Mouse (Mus musculus) CH12.LX (cell line): ENCODE data around the gene Smc2. TPM values are rescaled to one million over a fixed set of nuclear protein-coding genes. Genes with fewer than 3 reads are reported as not detected.
"Not testable (repeated sequence)": the region's sequence is repeated elsewhere in the genome, so short reads cannot be mapped to it uniquely, and the experiment has no call there.

Experiments used
- DNase-seq: peaks from one replicate; pipeline ENCODE4 v3.0.0-alpha.2; 2013; ENCODE audit errors: extremely low read depth
- H3K27ac ChIP-seq: 2 replicates; pipeline ENCODE4 v1.5.1; 2012; ENCODE audit warnings: low read depth, mild to moderate bottlenecking, control low read depth, moderate library complexity; ENCODE audit not compliant: insufficient read depth
- H3K27me3 ChIP-seq: replicated peaks from 2 replicates; pipeline ENCODE3; 2012; ENCODE audit warnings: inconsistent platforms
- H3K36me3 ChIP-seq, 2 experiments: replicated peaks in 1 of 2; 2 replicates each; pipeline versions ENCODE3 to v1.6.1; 2012; ENCODE audit warnings: inconsistent platforms in 1 of 2, low read length in 1 of 2, mild to moderate bottlenecking in 1 of 2, mixed read lengths in 1 of 2, moderate library complexity in 1 of 2; ENCODE audit not compliant: control insufficient read depth in 1 of 2, insufficient read depth in 1 of 2
- H3K4me1 ChIP-seq, 2 experiments: 2 replicates each; pipeline ENCODE4 v1.6.1; 2012; ENCODE audit warnings: inconsistent platforms in 1 of 2, moderate library complexity in 1 of 2; ENCODE audit not compliant: insufficient read depth in 2 of 2, control insufficient read depth in 1 of 2
- H3K4me2 ChIP-seq: 2 replicates; pipeline ENCODE4 v1.6.1; 2012; ENCODE audit warnings: low read depth, mild to moderate bottlenecking, control low read depth; ENCODE audit not compliant: poor library complexity, insufficient read depth, severe bottlenecking
- H3K4me3 ChIP-seq, 3 experiments: fragments of 150-350 bp in 1 of 3; sonication (generic) in 1 of 3; replicated peaks in 1 of 3; 2 replicates each; pipeline versions ENCODE3 to v1.5.1; 2011 to 2012; ENCODE audit warnings: low read depth in 2 of 3, low read length in 2 of 3, mild to moderate bottlenecking in 2 of 3, moderate library complexity in 2 of 3, control low read depth in 1 of 3, improper control_type of control experiment in 1 of 3, inconsistent platforms in 1 of 3, mixed read lengths in 1 of 3; ENCODE audit not compliant: poor library complexity in 1 of 3
- H3K79me2 ChIP-seq: replicated peaks from 2 replicates; pipeline ENCODE4 v1.6.1; 2012; ENCODE audit warnings: mild to moderate bottlenecking, moderate library complexity; ENCODE audit not compliant: control insufficient read depth, poor library complexity, insufficient read depth, severe bottlenecking; ENCODE audit errors: extremely low read depth
- H3K9ac ChIP-seq: 2 replicates; pipeline ENCODE4 v1.6.1; 2012; ENCODE audit warnings: low read depth, mild to moderate bottlenecking, control low read depth, moderate library complexity; ENCODE audit not compliant: insufficient read depth
- H3K9me3 ChIP-seq: replicated peaks from 2 replicates; pipeline ENCODE3; 2012; ENCODE audit warnings: low read length, inconsistent platforms, mixed read lengths
- CHD1 ChIP-seq: IDR thresholded peaks from 2 replicates; pipeline ENCODE4 v1.6.1; 2012; ENCODE audit warnings: low read depth, low read length, improper control_type of control experiment, inconsistent platforms
- CHD2 ChIP-seq: IDR thresholded peaks from 2 replicates; pipeline ENCODE4 v1.6.1; 2011; ENCODE audit warnings: low read length, improper control_type of control experiment
- CTCF ChIP-seq, 2 experiments: IDR thresholded peaks in 1 of 2; conservative IDR thresholded peaks in 1 of 2; 2 replicates each; pipeline ENCODE4 v1.5.1; 2011 to 2012; ENCODE audit warnings: low read depth in 2 of 2, low read length in 2 of 2, improper control_type of control experiment in 1 of 2, inconsistent platforms in 1 of 2, mild to moderate bottlenecking in 1 of 2, moderate library complexity in 1 of 2
- ELF1 ChIP-seq: IDR thresholded peaks from 2 replicates; pipeline ENCODE4 v1.6.1; 2014; ENCODE audit warnings: low read depth, mild to moderate bottlenecking, inconsistent platforms, low read length, improper control_type of control experiment
- ETS1 ChIP-seq: conservative IDR thresholded peaks from 2 replicates; pipeline ENCODE4 v1.6.1; 2012; ENCODE audit warnings: low read depth, mild to moderate bottlenecking, inconsistent platforms, low read length, improper control_type of control experiment, moderate library complexity
- GABPA ChIP-seq: IDR thresholded peaks from 2 replicates; pipeline ENCODE4 v1.6.1; 2012; ENCODE audit warnings: low read depth, low read length, improper control_type of control experiment, inconsistent platforms; ENCODE audit not compliant: insufficient replicate concordance
- HCFC1 ChIP-seq: IDR thresholded peaks from 2 replicates; pipeline ENCODE4 v1.6.1; 2012; ENCODE audit warnings: low read depth, mild to moderate bottlenecking, inconsistent platforms, low read length, improper control_type of control experiment
- MAFK ChIP-seq: IDR thresholded peaks from 2 replicates; pipeline ENCODE4 v1.6.1; 2011; ENCODE audit warnings: low read length, improper control_type of control experiment; ENCODE audit not compliant: insufficient replicate concordance
- MAZ ChIP-seq: IDR thresholded peaks from 2 replicates; pipeline ENCODE4 v1.6.1; 2012; ENCODE audit warnings: low read depth, mild to moderate bottlenecking, inconsistent platforms, low read length, improper control_type of control experiment, moderate library complexity
- MEF2A ChIP-seq: IDR thresholded peaks from 2 replicates; pipeline ENCODE4 v1.6.1; 2014; ENCODE audit warnings: low read depth, mild to moderate bottlenecking, inconsistent platforms, low read length, improper control_type of control experiment, borderline replicate concordance
- MXI1 ChIP-seq: IDR thresholded peaks from 2 replicates; pipeline ENCODE4 v1.6.1; 2011; ENCODE audit warnings: mild to moderate bottlenecking, low read depth, low read length, improper control_type of control experiment
- NRF1 ChIP-seq: IDR thresholded peaks from 2 replicates; pipeline ENCODE4 v1.6.1; 2014; ENCODE audit warnings: low read depth, mild to moderate bottlenecking, inconsistent platforms, low read length, improper control_type of control experiment, moderate library complexity
- PAX5 ChIP-seq: IDR thresholded peaks from 2 replicates; pipeline ENCODE4 v1.6.1; 2012; ENCODE audit warnings: low read length, inconsistent platforms, mixed read lengths
- POLR2A ChIP-seq: IDR thresholded peaks from 2 replicates; pipeline ENCODE4 v1.6.1; 2011; ENCODE audit warnings: low read depth, mild to moderate bottlenecking, improper control_type of control experiment, low read length
- RAD21 ChIP-seq: IDR thresholded peaks from 2 replicates; pipeline ENCODE4 v1.6.1; 2011; ENCODE audit warnings: low read depth, mild to moderate bottlenecking, low read length, improper control_type of control experiment, moderate library complexity
- RCOR1 ChIP-seq: conservative IDR thresholded peaks from 2 replicates; pipeline ENCODE4 v1.6.1; 2012; ENCODE audit warnings: low read depth, mild to moderate bottlenecking, inconsistent platforms, low read length, improper control_type of control experiment
- SIN3A ChIP-seq: IDR thresholded peaks from 2 replicates; pipeline ENCODE4 v1.6.1; 2012; ENCODE audit warnings: low read length, improper control_type of control experiment, inconsistent platforms
- TCF12 ChIP-seq: IDR thresholded peaks from 2 replicates; pipeline ENCODE4 v1.6.1; 2014; ENCODE audit warnings: low read depth, mild to moderate bottlenecking, inconsistent platforms, low read length, improper control_type of control experiment
- UBTF ChIP-seq: IDR thresholded peaks from 2 replicates; pipeline ENCODE4 v1.6.1; 2012; ENCODE audit warnings: low read depth, mild to moderate bottlenecking, inconsistent platforms, low read length, improper control_type of control experiment, moderate library complexity
- USF2 ChIP-seq: conservative IDR thresholded peaks from 2 replicates; pipeline ENCODE4 v1.6.1; 2011; ENCODE audit warnings: low read depth, low read length, improper control_type of control experiment
- ZKSCAN1 ChIP-seq: IDR thresholded peaks from 2 replicates; pipeline ENCODE4 v1.6.1; 2012; ENCODE audit warnings: low read depth, inconsistent platforms, low read length, improper control_type of control experiment, borderline replicate concordance
- ZMIZ1 ChIP-seq: IDR thresholded peaks from 2 replicates; pipeline ENCODE4 v1.6.1; 2012; ENCODE audit warnings: low read depth, mild to moderate bottlenecking, inconsistent platforms, low read length, improper control_type of control experiment
- dilution Hi-C: fragments of 300-500 bp; cut with MboI; formaldehyde crosslinking; loops from 2 replicates; pipeline ENCODE4 v1.14.3; 2020; ENCODE audit warnings: low sequenced_read_pairs; ENCODE audit not compliant: extremely low pct_unique_long_range_greater_than_20kb, extremely low pct_ligation_motif_present
- in situ Hi-C: fragments of 300-500 bp; cut with MboI; formaldehyde crosslinking; loops from 3 replicates; pipeline ENCODE4 v1.14.3; 2019; ENCODE audit warnings: low sequenced_read_pairs, low pct_ligation_motif_present, low pct_unique_long_range_greater_than_20kb, mixed read lengths
- polyA plus RNA-seq: library from polyadenylated mRNA; unstranded; fragments of >175 nt; gene quantifications from 2 replicates; pipeline ENCODE4 v1.2.1, GENCODE M21; 2012; ENCODE audit warnings: low read depth; ENCODE audit not compliant: insufficient read length
- total RNA-seq, 2 experiments: library from RNA; depleted of rRNA; stranded (reverse); fragments of 300-350 nt in 1 of 2; fragments of >200 nt in 1 of 2; gene quantifications; 2 replicates each; pipeline ENCODE4 v1.2.3; 2012 to 2014

Gene Smc2
- total and polyA plus RNA-seq, 3 experiments = 60.3 to 79.7 (median 71.0) TPM

DNA sequence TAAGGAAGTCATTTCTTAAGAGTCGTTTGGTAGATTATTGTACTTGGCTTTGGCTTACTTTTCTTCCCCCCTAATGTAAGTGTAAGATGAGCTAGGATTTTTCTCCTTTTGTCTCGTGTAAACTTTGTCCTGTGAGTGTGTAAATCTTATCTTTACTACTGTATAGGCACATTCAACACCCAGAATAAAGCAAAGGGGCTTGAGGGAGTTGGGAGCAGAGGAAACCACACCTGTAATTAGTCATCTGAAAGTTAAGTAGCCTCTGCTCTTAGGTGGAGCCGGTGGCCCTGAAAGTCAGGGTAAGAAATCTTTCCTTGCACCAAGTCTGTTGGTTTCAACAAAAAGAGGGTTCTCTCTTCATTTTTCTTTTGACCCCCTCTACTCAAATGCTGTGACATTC, 34.4 kb downstream of the Smc2 start:
- H3K4me1 ChIP-seq = no peaks in the 10 kb centered on the region
- peaks cover 42 to 85% of the 10 kb centered on the region in 2 experiments for H3K36me3 ChIP-seq
- no peak for DNase-seq
- H3K79me2 ChIP-seq = no peaks in the 10 kb centered on the region
- in situ Hi-C loops = no loop called here
- no peak overlapping the region for H3K4me2 ChIP-seq
- dilution Hi-C loops = no loop called here
- no peak for TF ChIP-seq ZKSCAN1
- no peak for TF ChIP-seq RCOR1
- TF ChIP-seq HCFC1 = no peak
- no peak for TF ChIP-seq ETS1
- no peak for TF ChIP-seq RAD21
- TF ChIP-seq MXI1 = no peak
- no peak for TF ChIP-seq TCF12
- no peak for TF ChIP-seq ELF1
- TF ChIP-seq POLR2A = no peak
- no peak for TF ChIP-seq CHD2
- no peak for TF ChIP-seq MEF2A
- no peak for TF ChIP-seq PAX5
- TF ChIP-seq GABPA = no peak
- no peak for TF ChIP-seq SIN3A
- no peak for TF ChIP-seq MAFK
- TF ChIP-seq UBTF = no peak
- TF ChIP-seq USF2 = no peak
- no peak for TF ChIP-seq ZMIZ1
- TF ChIP-seq CHD1 = no peak
- H3K9ac ChIP-seq = no peak overlapping the region
- no peak overlapping the region for H3K4me3 ChIP-seq
- H3K27ac ChIP-seq = no peak overlapping the region
- H3K27me3 ChIP-seq = no peaks in the 10 kb centered on the region
- H3K9me3 ChIP-seq = no peaks in the 10 kb centered on the region

DNA sequence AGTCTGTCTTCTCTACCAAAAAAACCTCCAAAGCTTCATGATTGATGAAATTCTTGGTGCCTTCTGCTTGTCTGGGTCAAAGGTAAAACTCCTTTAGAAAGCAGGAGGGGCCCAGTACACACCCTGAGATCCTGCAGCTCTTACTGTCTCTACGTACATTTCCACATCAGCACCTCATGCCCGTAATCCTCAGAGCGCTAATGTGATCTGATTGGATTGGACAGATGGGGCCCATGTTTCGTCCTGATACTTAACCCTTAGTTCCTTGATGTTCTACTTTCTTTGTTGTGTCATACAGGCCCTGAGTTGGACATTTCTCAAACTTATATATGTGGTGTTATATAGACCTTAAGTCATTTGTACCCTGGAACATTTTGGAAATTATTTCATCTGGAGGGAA, 48.4 kb downstream of the Smc2 start:
- dilution Hi-C loops = no loop called here
- in situ Hi-C loops = no loop called here
- no peak for TF ChIP-seq TCF12
- TF ChIP-seq MAFK = no peak
- TF ChIP-seq MAZ = no peak
- no peak for TF ChIP-seq ZKSCAN1
- TF ChIP-seq CTCF (conservative IDR thresholded peaks at IDR 0.05 in 1 of 2, IDR thresholded peaks at IDR 0.05 in 1 of 2; ENCODE audit: low read depth in 2 of 2, low read length in 2 of 2) = no peak
- no peak for TF ChIP-seq HCFC1
- TF ChIP-seq NRF1 = no peak
- no peak for DNase-seq
- Histone ChIP-seq H3K27ac (no peak overlapping the region), H3K9me3 (no peaks in the 10 kb centered on the region), H3K36me3 (peaks cover 17 to 50% of the 10 kb centered on the region in 2 experiments), H3K4me2 (no peak overlapping the region), H3K79me2 (no peaks in the 10 kb centered on the region; the same call in 1 of the 2 replicates), H3K4me1 (no peaks in the 10 kb centered on the region), H3K4me3 (no peak overlapping the region), H3K27me3 (no peaks in the 10 kb centered on the region), H3K9ac (no peak overlapping the region)

DNA sequence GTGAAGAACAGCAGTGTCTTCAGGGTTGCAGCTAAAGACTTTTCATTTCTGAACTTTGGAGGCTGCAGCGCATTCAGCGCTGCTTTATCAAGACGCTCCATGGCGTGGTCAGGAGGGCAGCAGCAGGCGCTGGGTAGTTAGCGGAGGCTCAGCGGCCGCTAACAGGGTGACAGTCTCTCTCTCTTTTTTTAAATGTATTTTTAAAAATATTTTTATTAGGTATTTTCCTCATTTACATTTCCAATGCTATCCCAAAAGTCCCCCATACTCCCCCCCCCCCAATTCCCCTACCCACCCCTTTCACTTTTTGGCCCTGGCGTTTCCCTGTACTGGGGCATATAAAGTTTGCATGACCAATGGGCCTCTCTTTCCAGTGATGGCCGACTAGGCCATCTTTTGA, 58.1 kb downstream of the Smc2 start, which contains the start of gene Vma21-ps:
TSS of gene Vma21-ps (minus strand) at position 101 of the 400 bp plus-strand sequence.
- H3K4me2 ChIP-seq, in situ Hi-C loops, H3K36me3 ChIP-seq, H3K27me3 ChIP-seq, dilution Hi-C loops, H3K4me1 ChIP-seq, H3K4me3 ChIP-seq, H3K79me2 ChIP-seq, H3K9me3 ChIP-seq, H3K27ac ChIP-seq, H3K9ac ChIP-seq, DNase-seq: not testable (repeated sequence)
